Mouse (Mus musculus) kidney, adult 2 months (tissue): ENCODE results near the gene Hip1.

Source experiments
- CTCF ChIP-seq: fragments of 200-500 bp; conservative IDR thresholded peaks from 2 replicates; pipeline ENCODE4 v1.5.1; 2011; ENCODE audit warnings: low read depth, mild to moderate bottlenecking, control low read depth, low read length, moderate library complexity, mixed read lengths; ENCODE audit not compliant: insufficient read depth, insufficient read length
- POLR2A ChIP-seq: fragments of 200-500 bp; IDR thresholded peaks from one replicate; pipeline ENCODE4 v1.6.1; 2011; ENCODE audit warnings: low read depth, low read length, control low read depth

- TF ChIP-seq POLR2A (no peak), CTCF (no peak)
Measured at GRCm38 (mm10) chr5:135544032-135544558, 825 bp downstream of the Hip1 start.
